In genomic region chr15:6386159-6386951, GRCm38 (mm10) we compare ENCODE assay signal across 8 mouse cellular contexts. TPM values are rescaled to one million over a fixed set of nuclear protein-coding genes. Genes with fewer than 3 reads are reported as not detected.
DNase-seq lines count a peak whose midpoint lies in the region; ATAC-seq and TF ChIP-seq lines count a peak whose summit lies in the region.

No protein-coding gene starts in this region.

- no peak; the same call in 1 of the 2 replicates for TF ChIP-seq POLR2A in cortical plate, adult 2 months (IDR thresholded peaks at IDR 0.05; ENCODE audit: extremely low read depth, insufficient read depth, low read length)

- DNase-seq in adrenal gland, adult (ENCODE audit: inconsistent age in 2 of 2, low spot score in 1 of 2) = peak; percentile 89 to 97
- DNase-seq in gastrocnemius, postnatal 14 days = peak; percentile 87
- peak; percentile 14 for DNase-seq in induced T-regulatory cell, adult 2 months (ENCODE audit: low read depth)
- DNase-seq in left cerebral cortex, adult 9 months (ENCODE audit: low spot score in 2 of 2) = peak; percentile 13 to 60
- peak; percentile 59 for DNase-seq in right cerebral cortex, postnatal 14 days
- DNase-seq in urinary bladder, postnatal 36 days (ENCODE audit: low spot score in 2 of 2) = peak; percentile 73 to 80

- H3K27ac ChIP-seq in cortical plate, adult 2 months (ENCODE audit: insufficient read depth, low read length) = no peak overlapping the region

- TF ChIP-seq CTCF in cortical plate, adult 2 months (IDR thresholded peaks at IDR 0.05; ENCODE audit: extremely low read depth, insufficient read depth, low read length) = 0 out of 2 replicates have a peak, but pooled peaks have one; percentile 2

- H3K4me1 ChIP-seq in cortical plate, adult 2 months (ENCODE audit: control insufficient read depth, insufficient read depth, low read length) = no peaks in the 10 kb centered on the region

- H3K4me3 ChIP-seq in cortical plate, adult 2 months (ENCODE audit: insufficient read depth, low read length) = peak overlapping the region; percentile 45

- ATAC-seq in megakaryocyte, adult 5-6 weeks (ENCODE audit: poor library complexity, severe bottlenecking) = peak; percentile 83

- intact Hi-C loops in gastrocnemius, postnatal 14 days (cut with DNase I; ENCODE audit: low total_unique reads) = no loop called here

RNA-seq across cellular contexts. Expression of gene C9, which starts 58.8 kb away (rescaled TPM):
- not detected in 2 replicates for polyA plus RNA-seq in cortical plate, adult 2 months (2012; rRNA removed)
- not detected for total RNA-seq in gastrocnemius, postnatal 14 days (2021)
- not detected in 2 replicates for total RNA-seq in megakaryocyte, adult 5-6 weeks (2015)
- not detected in 2 replicates for total RNA-seq in megakaryocyte, adult 5-6 weeks (2017)

Comparison
In these comparisons a context has a peak if more than half of its experiments do, and no peak if none do; other contexts are left out.
1. DNase-seq: peak in every context shown above with its lines; median percentile 93 in adrenal gland, adult; 87 in gastrocnemius, postnatal 14 days; 76 in urinary bladder, postnatal 36 days; 59 in right cerebral cortex, postnatal 14 days; 36 in left cerebral cortex, adult 9 months; 14 in induced T-regulatory cell, adult 2 months.